Mouse (Mus musculus) naive thymus-derived CD4-positive, alpha-beta T cell, adult 5 months (primary cell): ENCODE data around the gene 2300009A05Rik. TPM values are rescaled to one million over a fixed set of nuclear protein-coding genes. Genes with fewer than 3 reads are reported as not detected.

Experiments
- polyA plus RNA-seq: library from polyadenylated mRNA; unstranded; fragments of 100-300 nt; shearing (Covaris generic); gene quantifications from one replicate; pipeline ENCODE4 v1.2.1, GENCODE M21; 2017

2300009A05Rik gene
- polyA plus RNA-seq = 49.9 TPM

GRCm38 (mm10) chr9:63398611-63399462 is at the start of gene 2300009A05Rik:
2300009A05Rik (minus strand) TSS chr9:63399246.

GRCm38 (mm10) chr9:63377270-63378142 is 21.5 kb downstream of the 2300009A05Rik start, which contains the start of gene Map2k5:
Map2k5 (minus strand) TSS chr9:63377902.

Other genes with a start within 250 kb of the 2300009A05Rik start
- 37.3 TPM for gene Map2k5, start 21.3 kb downstream of the 2300009A05Rik start, polyA plus RNA-seq
- not detected for gene Iqch, start 203.2 kb upstream of the 2300009A05Rik start, polyA plus RNA-seq
- 39.6 TPM for gene Aagab, start 203.4 kb upstream of the 2300009A05Rik start, polyA plus RNA-seq